Mouse (Mus musculus) adrenal gland, adult 10 weeks (tissue): ENCODE measurements around the gene Slc5a2. TPM values are rescaled to one million over a fixed set of nuclear protein-coding genes. Genes with fewer than 3 reads are reported as not detected.

Experiments used
- polyA plus RNA-seq: library from polyadenylated mRNA; stranded (reverse); fragments of 350-450 nt; fragmentation: Illumina TruSeq; extraction: RNeasy Lipid Tissue Mini Kit (QIAGEN cat#74804); gene quantifications from one replicate; pipeline ENCODE4 v1.2.3, GENCODE M21; 2014; ENCODE audit warnings: low read depth, low replicate concordance

Gene Slc5a2
- polyA plus RNA-seq = not detected

GRCm38 (mm10) chr7:128265411-128265810 lies at the start of gene Slc5a2:
Gene Slc5a2, plus strand, starts transcription at chr7:128265657.

GRCm38 (mm10) chr7:128236856-128237592 lies 28.4 kb upstream of the Slc5a2 start, which contains the start of gene Armc5:
Gene Armc5, plus strand, starts transcription at chr7:128237342.

GRCm38 (mm10) chr7:128237927-128238778 lies 27.3 kb upstream of the Slc5a2 start, which contains the start of gene 9130023H24Rik:
Gene 9130023H24Rik, minus strand, starts transcription at chr7:128238031.

DNA sequence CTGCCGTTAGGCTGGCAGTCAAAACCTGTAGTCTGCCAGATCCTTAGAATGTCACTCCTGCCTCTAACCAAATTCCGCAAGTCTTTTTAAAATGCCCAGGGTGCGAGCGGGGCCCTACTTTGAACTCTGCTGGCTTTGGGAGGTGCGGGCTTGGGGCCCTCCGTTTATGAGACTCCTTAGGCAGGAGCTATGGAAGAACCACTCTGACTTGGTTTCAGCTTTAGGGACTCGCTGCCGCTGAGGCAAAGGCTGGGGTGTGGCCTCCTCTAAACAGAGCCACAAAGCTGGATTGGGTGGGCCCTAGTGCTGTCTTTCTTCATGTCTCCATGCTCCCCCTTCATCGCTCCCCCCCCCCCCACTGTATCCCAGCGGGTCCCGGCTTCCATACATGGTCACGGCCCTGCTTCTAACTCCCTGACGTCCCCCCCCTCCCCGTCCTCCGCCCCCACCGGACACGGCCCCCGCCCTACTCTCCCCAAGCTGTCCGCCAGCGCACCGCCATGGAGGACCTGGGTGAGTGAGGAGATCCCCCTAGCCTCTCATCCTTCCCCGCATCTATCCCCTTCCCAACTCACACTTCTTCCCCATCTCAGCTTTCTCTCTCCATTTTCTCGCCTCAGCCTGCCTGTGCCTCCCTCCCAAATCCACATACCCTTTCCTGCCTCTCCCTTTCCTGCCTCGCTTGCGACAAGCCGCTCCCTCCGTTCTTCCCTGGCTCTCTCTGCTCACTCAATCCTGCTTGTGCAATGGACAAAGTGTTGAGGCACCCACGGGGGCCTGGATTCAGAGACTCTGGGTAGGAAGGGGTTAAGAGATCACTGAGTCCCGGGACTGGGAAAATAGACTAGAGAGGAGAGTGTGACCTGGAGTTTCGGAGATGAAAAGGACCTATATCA lies 18.7 kb upstream of the Slc5a2 start, which contains the start of gene Tgfb1i1:
Gene Tgfb1i1 (plus strand): TSS at position 317 of the 896 bp plus-strand sequence.

DNA sequence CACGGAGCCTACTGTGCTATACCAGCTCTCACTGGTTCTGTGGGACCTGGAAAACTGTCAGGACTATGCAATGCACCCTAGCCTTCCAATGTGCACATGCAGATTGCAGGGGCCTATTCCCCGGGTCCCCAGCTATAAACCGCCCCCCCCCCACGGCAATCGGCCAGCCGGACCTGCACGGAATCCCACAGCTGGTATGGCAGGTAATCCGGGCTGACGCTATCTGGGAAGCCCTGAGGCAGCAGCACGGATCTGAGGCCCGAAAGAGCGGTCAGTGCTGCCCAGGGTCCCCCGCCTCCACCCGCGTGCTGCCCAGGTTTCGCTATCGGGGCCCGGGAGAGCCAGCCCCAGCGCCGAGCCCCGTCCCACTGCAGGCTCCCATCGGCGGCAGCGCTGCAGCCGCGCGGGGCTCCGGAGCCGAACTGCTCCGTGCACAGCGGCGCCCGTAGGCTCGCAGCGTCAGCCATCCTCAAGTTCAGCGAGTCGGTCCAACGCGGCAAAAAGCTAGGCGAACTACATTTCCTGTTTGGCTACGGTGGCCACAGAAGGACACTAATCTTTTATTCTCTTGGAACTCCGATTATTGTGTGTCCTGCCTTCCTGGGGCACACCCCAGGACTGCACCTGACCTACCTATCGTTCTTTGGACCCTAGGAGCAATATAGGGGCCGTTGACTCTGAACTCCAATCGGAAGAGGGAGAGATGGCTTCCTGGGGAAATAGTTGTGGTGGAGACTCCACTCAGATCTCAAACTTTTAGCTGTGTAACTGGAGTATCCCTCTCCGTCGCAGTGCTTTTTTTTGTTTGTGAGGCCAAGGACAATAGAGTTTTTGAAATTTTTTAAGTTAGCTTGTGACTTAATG lies 32.4 kb downstream of the Slc5a2 start, which contains the start of gene BC017158:
Gene BC017158 (minus strand): TSS at position 554 of the 864 bp plus-strand sequence.

Other genes with a start within 250 kb of the Slc5a2 start
- gene Itgam, start 203.0 kb upstream of the Slc5a2 start, polyA plus RNA-seq = 4.1 TPM
- not detected for gene Gm49368, start 203.0 kb upstream of the Slc5a2 start, polyA plus RNA-seq
- 0.99 TPM for gene Itgax, start 136.1 kb upstream of the Slc5a2 start, polyA plus RNA-seq
- not detected for gene Itgad, start 111.3 kb upstream of the Slc5a2 start, polyA plus RNA-seq
- gene Cox6a2, start 59.3 kb upstream of the Slc5a2 start, polyA plus RNA-seq = not detected
- 0.70 TPM for gene Armc5, start 28.3 kb upstream of the Slc5a2 start, polyA plus RNA-seq
- 5.8 TPM for gene 9130023H24Rik, start 27.6 kb upstream of the Slc5a2 start, polyA plus RNA-seq
- gene Tgfb1i1, start 18.8 kb upstream of the Slc5a2 start, polyA plus RNA-seq = 3.3 TPM
- 4.4 TPM for gene BC017158, start 32.5 kb downstream of the Slc5a2 start, polyA plus RNA-seq
- 17.1 TPM for gene Rgs10, start 153.1 kb downstream of the Slc5a2 start, polyA plus RNA-seq
- gene Tial1, start 196.1 kb downstream of the Slc5a2 start, polyA plus RNA-seq = 222 TPM